Mouse (Mus musculus) forebrain, embryonic 10.5 days (tissue): Measurements from ENCODE around the gene Tnfrsf19. TPM values are rescaled to one million over a fixed set of nuclear protein-coding genes. Genes with fewer than 3 reads are reported as not detected.
A peak's percentile ranks its signal among the peaks of the same experiment; 100 is the strongest.

Experiments used
- DNase-seq: peaks from one replicate; pipeline ENCODE4 v3.0.0-alpha.2; 2017; ENCODE audit warnings: low spot score; ENCODE audit errors: extremely low spot score
- H3K27ac ChIP-seq: fragments of 300-500 bp; sonication (generic); 2 replicates; pipeline ENCODE4 v1.5.1; 2016; ENCODE audit warnings: mild to moderate bottlenecking
- H3K27me3 ChIP-seq: fragments of 300-500 bp; sonication (generic); 2 replicates; pipeline ENCODE4 v1.6.1; 2016; ENCODE audit warnings: mild to moderate bottlenecking; ENCODE audit not compliant: poor library complexity, severe bottlenecking
- H3K36me3 ChIP-seq: fragments of 300-500 bp; sonication (generic); replicated peaks from 2 replicates; pipeline ENCODE4 v1.6.1; 2016; ENCODE audit warnings: mild to moderate bottlenecking, moderate library complexity
- H3K4me1 ChIP-seq: fragments of 300-500 bp; sonication (generic); 2 replicates; pipeline ENCODE4 v1.6.1; 2016
- H3K4me3 ChIP-seq: fragments of 300-500 bp; sonication (generic); 2 replicates; pipeline ENCODE4 v1.5.1; 2016; ENCODE audit warnings: mild to moderate bottlenecking, moderate library complexity
- H3K9me3 ChIP-seq: fragments of 300-500 bp; sonication (generic); 2 replicates; pipeline ENCODE4 v1.6.1; 2016; ENCODE audit warnings: mild to moderate bottlenecking, moderate library complexity
- WGBS: fragments of 180-500 bp; shearing (Covaris S2); methylation state at CpG from one replicate; pipeline ENCODE4 v1.1.7; 2016; 5-methylcytosine and 5-hydroxymethylcytosine counted together
- polyA plus RNA-seq: library from polyadenylated mRNA; unstranded; fragments of >200 nt; fragmentation: Nextera tagmentation; extraction: Ambion mirVana; gene quantifications from 2 replicates; pipeline ENCODE4 v1.2.1, GENCODE M21; 2016

The Tnfrsf19 gene
- polyA plus RNA-seq, 1 experiment from 2014 or later, result 110 TPM

DNA sequence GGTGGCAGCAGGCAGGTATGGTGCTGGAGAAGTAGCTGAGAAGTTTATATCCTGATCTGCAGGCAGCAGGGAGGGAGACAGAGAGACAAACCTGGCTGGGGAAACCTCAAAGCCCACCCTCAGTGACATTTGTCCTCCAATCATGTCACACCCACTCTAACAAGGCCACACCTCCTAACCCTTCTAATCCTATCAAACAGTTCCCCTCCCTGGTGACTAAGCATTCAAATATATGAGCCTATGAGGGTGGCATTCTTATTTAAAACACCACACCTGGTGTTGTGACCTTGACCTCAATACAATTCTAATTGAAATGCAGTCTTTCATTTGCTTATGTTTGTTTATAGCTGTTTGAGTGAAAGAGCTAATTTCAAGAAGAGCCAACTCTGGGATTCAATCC is 64.2 kb downstream of the Tnfrsf19 start:
- Histone ChIP-seq H3K4me3 (no peak overlapping the region), H3K36me3 (peaks cover 56% of the 10 kb centered on the region), H3K27ac (no peak overlapping the region), H3K27me3 (no peaks in the 10 kb centered on the region), H3K4me1 (peaks cover 53% of the 10 kb centered on the region), H3K9me3 (no peaks in the 10 kb centered on the region)
- DNase-seq, result no peak

DNA sequence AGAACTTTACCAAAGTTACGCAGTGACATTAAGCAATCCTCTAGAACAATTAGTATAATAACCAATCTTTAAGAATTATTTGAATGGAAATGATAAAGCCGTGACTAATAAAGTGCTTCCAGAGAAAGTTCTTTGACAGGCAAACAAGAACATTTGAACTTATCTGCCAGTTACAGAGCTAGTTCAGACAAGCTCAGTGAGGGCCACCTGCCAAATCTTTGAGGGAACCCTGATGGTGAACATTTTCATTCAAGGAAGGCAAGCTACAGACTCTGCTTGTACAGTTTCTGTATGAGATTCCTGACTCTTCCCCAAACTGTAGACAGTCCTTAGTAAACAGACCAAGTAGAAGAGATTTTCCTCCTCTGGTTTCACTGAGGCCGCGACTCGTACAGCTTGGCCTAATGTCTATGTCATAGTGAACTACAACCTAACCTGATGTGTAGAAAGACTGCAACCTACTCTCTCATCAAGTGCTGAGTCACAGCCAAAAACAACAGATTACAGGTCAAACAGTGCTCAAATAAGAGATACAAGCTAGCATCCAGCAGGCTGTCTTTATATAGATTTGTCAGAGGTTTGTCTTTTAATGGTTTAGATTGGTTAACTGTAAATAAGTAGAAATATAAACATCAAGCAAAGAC is 65.9 kb downstream of the Tnfrsf19 start:
- no peak overlapping the region for H3K4me3 ChIP-seq
- peaks cover 52% of the 10 kb centered on the region for H3K36me3 ChIP-seq
- no peaks in the 10 kb centered on the region for H3K27me3 ChIP-seq
- H3K9me3 ChIP-seq, result no peaks in the 10 kb centered on the region
- H3K27ac ChIP-seq, result no peak overlapping the region
- DNase-seq, result no peak
- H3K4me1 ChIP-seq, result peaks cover 45% of the 10 kb centered on the region
- WGBS, result 97% methylated on average over 5 of the region's 5 CpGs

DNA sequence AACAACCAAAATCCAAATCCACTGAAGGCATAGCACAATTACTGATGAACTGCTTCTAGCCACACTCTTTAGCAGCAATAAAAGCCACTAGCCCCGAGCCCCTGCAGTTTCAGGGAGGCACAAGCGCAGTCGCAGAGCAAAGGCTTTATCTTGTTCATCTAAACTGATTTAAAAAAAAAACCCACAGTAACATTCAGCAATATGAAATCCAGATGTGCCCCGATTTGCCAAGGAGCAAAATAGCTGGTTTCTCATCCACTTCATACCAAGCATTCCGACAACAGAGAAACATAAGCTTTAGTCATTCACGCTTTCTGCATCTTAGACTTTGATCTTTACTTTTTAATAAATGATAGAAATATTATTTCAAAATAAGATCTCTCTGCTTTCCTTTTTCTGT is 68.2 kb downstream of the Tnfrsf19 start:
- Histone ChIP-seq H3K4me1 (peaks cover 28% of the 10 kb centered on the region), H3K27ac (peak overlapping the region; percentile 45), H3K36me3 (peaks cover 61% of the 10 kb centered on the region), H3K9me3 (no peaks in the 10 kb centered on the region), H3K27me3 (no peaks in the 10 kb centered on the region), H3K4me3 (no peak overlapping the region)
- no peak for DNase-seq
- 68% methylated on average over 6 of the region's 6 CpGs for WGBS

DNA sequence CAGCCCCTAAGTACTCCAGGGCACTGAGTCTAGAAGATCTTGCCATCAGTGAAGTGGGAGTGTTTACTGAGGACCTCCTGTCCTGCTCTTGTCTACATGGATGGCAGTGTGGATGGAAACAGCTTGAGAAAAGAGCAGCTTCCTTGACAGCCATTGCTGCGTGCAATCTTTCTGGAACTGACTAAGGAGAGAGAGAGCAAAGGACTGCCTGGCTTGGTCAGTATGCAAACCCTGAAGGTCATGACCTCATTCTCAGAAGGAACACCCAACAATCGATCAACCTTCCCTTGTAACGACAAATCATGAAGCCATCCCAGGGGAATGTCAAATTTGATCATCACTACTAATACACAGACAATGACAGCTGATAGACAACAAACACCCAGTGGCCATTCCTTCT is 70.1 kb downstream of the Tnfrsf19 start:
- H3K27me3 ChIP-seq, result no peaks in the 10 kb centered on the region
- H3K27ac ChIP-seq, result no peak overlapping the region
- 82% methylated on average over 3 of the region's 3 CpGs for WGBS
- H3K9me3 ChIP-seq, result no peaks in the 10 kb centered on the region
- DNase-seq, result no peak
- peaks cover 25% of the 10 kb centered on the region for H3K4me1 ChIP-seq
- H3K4me3 ChIP-seq, result no peak overlapping the region
- peaks cover 62% of the 10 kb centered on the region for H3K36me3 ChIP-seq

DNA sequence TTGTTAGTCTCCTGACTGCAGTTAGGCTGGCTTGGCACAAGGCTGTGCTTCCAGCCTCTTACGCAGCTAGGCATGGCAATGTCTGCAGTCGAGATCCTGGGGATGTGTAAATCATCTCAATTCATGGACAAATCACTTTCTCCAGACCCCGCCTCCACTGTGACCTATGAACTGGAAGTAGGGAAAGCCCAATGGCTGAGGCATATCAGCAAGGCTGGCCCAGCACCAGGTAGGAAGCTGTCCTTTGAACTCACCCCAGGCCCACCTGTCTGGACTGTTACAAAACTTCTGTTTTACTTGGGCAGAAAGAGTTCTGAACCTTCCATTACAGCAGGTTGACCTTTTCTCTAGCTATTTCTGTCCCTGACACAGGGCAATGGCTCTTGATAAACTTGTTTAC is 70.6 kb downstream of the Tnfrsf19 start:
- Histone ChIP-seq H3K27ac (no peak overlapping the region), H3K27me3 (no peaks in the 10 kb centered on the region), H3K36me3 (peaks cover 62% of the 10 kb centered on the region), H3K4me1 (peaks cover 25% of the 10 kb centered on the region), H3K4me3 (no peak overlapping the region), H3K9me3 (no peaks in the 10 kb centered on the region)
- WGBS, result 88% methylated on average over 3 of the region's 3 CpGs
- DNase-seq, result no peak

DNA sequence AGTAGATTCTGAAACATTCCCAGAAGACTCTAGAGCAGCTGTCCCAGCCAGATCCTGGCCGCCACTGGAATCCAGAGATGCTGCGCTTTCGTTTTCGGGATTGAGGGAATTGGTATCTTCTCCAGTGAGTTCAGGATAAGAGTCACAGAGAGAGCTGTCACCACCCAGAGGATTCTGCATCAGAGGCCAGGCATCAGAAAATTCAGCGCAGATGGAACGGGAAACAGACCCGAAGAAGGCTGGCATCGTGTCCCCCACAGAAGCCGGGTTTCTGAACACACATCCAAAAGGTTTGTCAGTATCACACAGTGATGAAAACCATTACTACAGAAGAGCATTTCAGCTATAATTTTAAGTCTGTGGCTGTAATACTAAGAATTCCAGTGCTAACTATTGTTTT is 75.3 kb downstream of the Tnfrsf19 start:
- Histone ChIP-seq H3K27ac (no peak overlapping the region), H3K27me3 (no peaks in the 10 kb centered on the region), H3K4me1 (peaks cover 5% of the 10 kb centered on the region; the same call in 1 of the 2 replicates), H3K4me3 (no peak overlapping the region), H3K9me3 (no peaks in the 10 kb centered on the region), H3K36me3 (peaks cover 93% of the 10 kb centered on the region)
- 95% methylated on average over 9 of the region's 9 CpGs for whole genome bisulfite sequencing
- DNase-seq, result no peak

DNA sequence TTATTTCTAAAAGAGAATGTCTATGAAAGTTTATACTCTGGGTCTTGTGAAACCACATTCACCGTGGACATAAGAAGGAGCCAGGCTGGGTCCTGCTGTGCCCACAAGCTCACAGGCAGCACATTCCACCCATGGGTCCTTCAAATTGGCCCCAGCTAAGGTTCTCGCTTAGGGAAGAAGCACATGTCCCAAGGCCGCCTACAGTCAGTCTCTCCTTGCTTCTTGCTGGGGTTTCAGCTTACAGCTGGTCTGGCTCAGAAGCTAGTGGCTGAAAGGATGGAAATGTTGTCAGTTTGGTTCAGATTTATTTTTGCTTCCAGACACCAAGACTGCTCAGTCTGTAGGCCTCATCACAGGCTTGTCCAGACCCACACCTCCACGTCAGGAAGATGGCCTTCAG is 80.2 kb downstream of the Tnfrsf19 start:
- no peak overlapping the region for H3K27ac ChIP-seq

DNA sequence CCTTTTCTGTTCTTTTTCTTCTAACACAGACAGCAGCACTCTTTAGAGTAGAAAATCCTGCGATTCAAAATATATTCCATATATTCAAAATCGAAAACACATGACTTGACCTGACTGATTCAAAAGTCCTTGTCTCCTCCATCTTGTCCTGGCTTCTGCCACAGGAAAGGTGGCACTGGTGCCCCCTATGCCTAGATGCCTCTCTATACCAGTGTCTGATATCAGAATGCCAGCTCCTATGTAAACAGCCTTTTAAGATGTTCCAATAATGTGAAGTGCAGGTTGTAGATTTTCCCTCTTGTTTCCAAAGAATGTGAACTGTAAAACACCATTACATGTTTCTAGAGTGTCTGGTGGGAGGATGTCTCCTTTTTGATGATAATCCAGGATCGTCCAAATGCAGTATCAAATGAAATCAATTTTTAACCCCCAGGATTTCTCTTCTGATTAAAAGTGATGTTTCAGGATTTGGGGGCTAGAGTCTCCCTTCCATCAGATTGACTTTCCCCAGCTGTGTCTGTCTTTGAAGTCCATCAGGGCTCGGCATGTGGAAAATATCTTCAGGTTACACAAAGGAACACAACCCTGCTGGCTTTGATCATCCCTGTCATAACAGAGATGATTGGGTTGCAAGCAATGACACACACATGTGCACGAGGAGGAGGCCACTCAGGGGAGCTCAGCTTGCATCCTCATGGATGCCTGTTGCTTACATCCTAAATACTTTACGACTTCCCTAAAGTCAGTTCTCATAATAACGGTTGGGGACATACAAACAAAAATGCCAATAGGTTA is 82.1 kb downstream of the Tnfrsf19 start:
- peaks cover 70% of the 10 kb centered on the region for H3K36me3 ChIP-seq
- no peaks in the 10 kb centered on the region for H3K27me3 ChIP-seq
- no peaks in the 10 kb centered on the region for H3K4me1 ChIP-seq
- 87% methylated on average over 7 of the region's 7 CpGs for WGBS
- no peak overlapping the region for H3K27ac ChIP-seq
- DNase-seq, result no peak
- no peak overlapping the region for H3K4me3 ChIP-seq
- H3K9me3 ChIP-seq, result no peaks in the 10 kb centered on the region

More for the DNA sequence above, 80.2 kb downstream of the Tnfrsf19 start:
- Histone ChIP-seq H3K4me3 (no peak overlapping the region), H3K9me3 (no peaks in the 10 kb centered on the region), H3K36me3 (peaks cover 88% of the 10 kb centered on the region), H3K4me1 (no peaks in the 10 kb centered on the region), H3K27me3 (no peaks in the 10 kb centered on the region)
- DNase-seq, result no peak
- 92% methylated on average over 4 of the region's 4 CpGs for WGBS

DNA sequence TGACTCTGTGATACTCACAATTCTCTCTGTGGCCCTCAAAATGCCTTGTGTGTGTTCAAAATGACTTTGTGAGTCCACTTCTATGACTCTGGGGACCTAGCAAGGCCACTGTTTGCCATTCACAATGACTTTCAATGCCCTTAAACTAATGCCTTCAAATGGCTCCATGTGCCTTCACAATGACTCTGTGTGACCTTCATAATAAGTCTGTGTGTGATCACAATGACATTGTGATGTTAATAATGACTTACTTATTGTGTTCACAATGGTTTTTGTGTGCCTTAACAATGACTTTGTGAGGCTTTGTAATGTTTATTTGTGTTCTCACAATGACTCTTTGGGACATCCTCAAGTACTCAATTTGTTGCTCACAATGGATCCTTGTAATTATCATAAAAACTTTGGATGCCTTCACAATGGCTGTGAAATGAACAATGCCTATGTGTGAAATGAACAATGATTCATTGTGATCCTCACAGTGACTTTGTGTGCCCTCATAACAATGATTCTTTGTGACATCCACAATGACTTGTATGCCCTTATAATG is 88.6 kb downstream of the Tnfrsf19 start:
- H3K27ac ChIP-seq, result no peak overlapping the region

DNA sequence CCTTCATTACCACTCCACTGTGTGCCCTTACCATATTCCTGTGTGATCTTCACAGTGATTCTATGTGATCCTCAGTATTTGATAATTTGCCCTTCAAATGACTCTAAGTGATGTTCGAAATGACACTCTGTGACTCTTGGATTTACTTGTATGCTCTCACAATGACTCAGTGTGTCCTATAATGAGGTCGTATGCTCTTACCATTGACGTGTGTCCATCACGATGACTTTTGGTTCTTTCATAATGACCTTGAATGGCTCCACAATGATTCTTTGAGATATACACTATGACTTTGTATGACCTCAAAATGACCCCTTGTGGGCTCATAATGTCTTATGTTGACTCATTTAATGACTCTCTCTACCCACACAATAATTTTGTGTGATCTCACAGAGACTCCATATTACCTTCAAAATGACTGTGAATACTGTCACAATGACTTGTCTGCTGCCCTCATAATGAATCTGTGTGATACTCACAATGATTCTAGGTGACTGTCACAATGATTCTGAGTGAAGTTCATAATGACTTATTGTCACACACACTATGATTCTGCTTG is 108.7 kb downstream of the Tnfrsf19 start:
- no peak overlapping the region for H3K27ac ChIP-seq
- H3K36me3 ChIP-seq, result no peaks in the 10 kb centered on the region
- H3K4me1 ChIP-seq, result no peaks in the 10 kb centered on the region
- no peak overlapping the region for H3K4me3 ChIP-seq
- WGBS, result 92% methylated on average over 4 of the region's 4 CpGs
- H3K9me3 ChIP-seq, result no peaks in the 10 kb centered on the region
- H3K27me3 ChIP-seq, result no peaks in the 10 kb centered on the region
- no peak for DNase-seq

More for the DNA sequence above, 88.6 kb downstream of the Tnfrsf19 start:
- H3K4me1 ChIP-seq, result no peaks in the 10 kb centered on the region
- no peaks in the 10 kb centered on the region for H3K27me3 ChIP-seq
- no peak overlapping the region for H3K4me3 ChIP-seq
- H3K9me3 ChIP-seq, result no peaks in the 10 kb centered on the region
- H3K36me3 ChIP-seq, result peaks cover 5% of the 10 kb centered on the region
- DNase-seq, result no peak

DNA sequence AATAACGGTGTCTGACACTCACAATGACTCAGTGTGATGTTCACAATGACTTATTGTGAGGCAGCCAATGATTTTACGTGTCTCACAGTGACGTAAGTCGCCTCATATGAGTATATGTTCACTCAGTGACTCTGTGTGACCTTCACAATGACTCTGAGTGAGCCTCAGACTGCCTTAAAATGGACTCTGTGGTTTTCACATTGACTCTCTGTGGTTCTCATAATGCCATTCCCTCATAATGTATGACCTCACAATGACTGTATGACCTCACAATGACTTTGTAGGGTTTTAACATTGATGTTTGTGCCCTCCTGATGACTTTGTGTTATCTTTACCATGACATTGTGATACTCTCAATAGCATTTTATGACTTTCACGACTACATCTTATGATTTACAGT is 110.6 kb downstream of the Tnfrsf19 start:
- Histone ChIP-seq H3K9me3 (no peaks in the 10 kb centered on the region), H3K4me3 (no peak overlapping the region), H3K4me1 (no peaks in the 10 kb centered on the region), H3K36me3 (no peaks in the 10 kb centered on the region), H3K27me3 (no peaks in the 10 kb centered on the region), H3K27ac (no peak overlapping the region)
- no peak for DNase-seq
- 84% methylated on average over 5 of the region's 5 CpGs for WGBS

DNA sequence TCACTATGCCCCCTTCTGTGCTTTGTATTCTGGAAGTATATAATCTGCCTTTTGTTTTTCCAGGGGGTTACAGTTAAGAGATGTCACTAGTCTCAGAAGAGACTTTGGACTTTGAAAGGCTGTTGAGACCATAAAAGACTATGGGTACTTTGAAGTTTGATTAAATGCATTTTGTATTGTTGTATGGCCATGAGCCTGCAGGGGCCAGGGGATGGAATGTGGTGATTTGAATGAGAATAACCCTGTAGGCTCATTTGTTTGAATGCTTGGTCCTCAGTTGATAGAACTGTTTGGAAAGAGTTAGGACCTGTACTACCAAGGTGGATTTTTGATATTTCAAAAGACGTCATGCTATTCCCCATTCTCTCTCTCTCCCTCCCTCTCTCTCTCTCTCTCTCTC is 120.3 kb downstream of the Tnfrsf19 start:
- Histone ChIP-seq H3K9me3 (peaks cover 4% of the 10 kb centered on the region; the same call in 1 of the 2 replicates), H3K27me3 (no peaks in the 10 kb centered on the region), H3K4me3 (no peak overlapping the region), H3K27ac (0 out of 2 replicates have a peak overlapping the region, but pooled peaks have one; percentile 41), H3K4me1 (peaks cover 25% of the 10 kb centered on the region), H3K36me3 (no peaks in the 10 kb centered on the region)
- WGBS, result 53% methylated on average over 1 of the region's 1 CpGs
- DNase-seq, result no peak

DNA sequence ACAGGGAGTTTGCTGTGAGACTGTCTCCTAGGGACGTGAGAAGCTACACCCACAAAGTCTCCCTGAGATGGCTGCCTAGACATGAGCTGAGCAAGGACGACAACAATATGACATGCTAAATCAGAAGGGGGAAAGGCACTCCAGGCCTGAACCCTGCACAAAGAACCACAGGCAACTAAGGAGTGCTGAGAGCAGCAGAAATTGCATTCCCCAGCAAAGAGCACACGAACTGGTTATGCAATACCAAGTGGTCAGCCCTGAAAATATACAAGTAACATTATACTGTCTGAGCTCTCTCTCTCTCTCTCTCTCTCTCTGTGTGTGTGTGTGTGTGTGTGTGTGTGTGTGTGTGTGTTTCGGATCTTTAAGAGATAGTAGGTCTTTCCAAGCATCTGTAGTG is 129.6 kb downstream of the Tnfrsf19 start:
- H3K9me3 ChIP-seq, result no peaks in the 10 kb centered on the region
- H3K36me3 ChIP-seq, result no peaks in the 10 kb centered on the region
- DNase-seq, result no peak
- 0 out of 2 replicates have a peak, but pooled peaks cover 2% of the 10 kb centered on the region for H3K27me3 ChIP-seq
- no peak overlapping the region for H3K4me3 ChIP-seq
- H3K27ac ChIP-seq, result peak overlapping the region; percentile 63; the same call in 1 of the 2 replicates
- 69% methylated on average over 4 of the region's 4 CpGs for WGBS
- peaks cover 50% of the 10 kb centered on the region for H3K4me1 ChIP-seq
